Mouse (Mus musculus) left cerebral cortex, adult 9 months (tissue): ENCODE measurements at regions not wholly inside any gene's neighbourhood (a gene's known extent, or its start where the extent isn't known, plus 50 kb on each side); places are given as distances from the start of the nearest gene placed in this dataset.

Source experiments
- DNase-seq, 2 experiments: peaks; one replicate each; pipeline ENCODE4 v3.0.0; 2022; ENCODE audit warnings: low spot score in 2 of 2

DNA sequence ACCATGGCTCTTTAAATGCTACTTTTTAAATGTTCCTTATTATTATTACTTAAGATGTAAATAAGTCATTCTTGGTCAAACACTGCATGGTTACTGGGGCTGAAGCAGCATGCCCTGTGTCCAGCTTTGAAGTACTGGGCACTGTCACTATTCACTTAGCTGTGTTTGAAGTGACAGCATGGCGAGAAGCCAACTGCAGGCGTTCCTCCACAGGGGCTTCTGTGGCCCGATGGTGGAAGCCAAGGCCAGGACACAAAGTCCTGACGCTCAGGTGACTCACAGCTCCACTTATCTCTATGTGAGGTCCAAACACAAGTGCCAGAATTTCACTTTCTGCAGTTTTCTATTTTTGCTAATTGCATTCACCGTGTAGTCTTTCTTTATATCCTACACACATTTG is 65.3 kb downstream of the Cdca7 start:
- DNase-seq, result no peak

- DNase-seq, result no peak
Measured at GRCm38 (mm10) chr2:72545453-72545852, 69.5 kb downstream of the Cdca7 start.

GRCm38 (mm10) chr2:72546476-72546875 is 70.5 kb downstream of the Cdca7 start:
- DNase-seq, result no peak

GRCm38 (mm10) chr2:72546963-72547362 is 71.0 kb downstream of the Cdca7 start:
- DNase-seq, result no peak

DNA sequence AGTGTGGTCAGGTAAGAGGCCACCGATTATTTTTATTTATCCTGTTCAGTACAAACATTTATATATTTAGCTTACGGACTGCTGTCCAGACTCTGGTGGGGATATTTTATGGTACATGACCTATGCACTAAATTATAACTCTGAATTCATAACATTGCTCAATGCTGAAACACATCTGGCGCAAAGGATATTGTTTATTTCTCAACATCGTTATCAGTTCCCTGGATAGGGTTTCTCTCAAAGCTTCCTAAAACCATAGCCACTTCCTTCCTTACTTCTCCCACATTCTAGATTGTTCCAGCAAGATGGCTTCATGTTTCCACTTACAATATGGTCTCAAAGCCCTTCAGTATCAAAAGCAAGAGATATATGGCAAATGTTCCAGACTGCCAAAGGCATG is 75.3 kb downstream of the Cdca7 start:
- DNase-seq, result no peak

- DNase-seq, result no peak
Measured at GRCm38 (mm10) chr2:72554603-72555002, 78.6 kb downstream of the Cdca7 start.

DNA sequence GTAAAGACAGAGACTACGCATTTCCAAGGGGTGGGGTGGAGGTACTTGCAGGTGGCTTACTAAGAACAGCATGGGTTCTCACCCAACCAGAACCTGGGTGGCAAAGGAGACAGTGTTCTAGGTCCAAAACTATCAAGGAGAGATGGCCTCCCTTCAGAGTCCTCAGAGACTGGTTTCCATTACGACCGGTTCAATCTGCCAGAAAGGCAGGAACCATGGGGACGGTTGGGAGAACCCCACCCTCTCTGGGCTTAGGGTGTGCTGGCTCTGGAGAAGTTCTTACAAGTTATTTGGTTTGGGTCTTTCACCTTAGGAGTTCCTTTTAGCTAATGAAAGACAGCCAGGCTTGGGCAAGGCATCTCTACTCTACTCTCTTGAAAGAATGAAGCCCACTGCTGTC is 79.2 kb downstream of the Cdca7 start:
- DNase-seq, result no peak

- DNase-seq, result no peak
Measured at GRCm38 (mm10) chr2:72555556-72555955, 79.6 kb downstream of the Cdca7 start.

DNA sequence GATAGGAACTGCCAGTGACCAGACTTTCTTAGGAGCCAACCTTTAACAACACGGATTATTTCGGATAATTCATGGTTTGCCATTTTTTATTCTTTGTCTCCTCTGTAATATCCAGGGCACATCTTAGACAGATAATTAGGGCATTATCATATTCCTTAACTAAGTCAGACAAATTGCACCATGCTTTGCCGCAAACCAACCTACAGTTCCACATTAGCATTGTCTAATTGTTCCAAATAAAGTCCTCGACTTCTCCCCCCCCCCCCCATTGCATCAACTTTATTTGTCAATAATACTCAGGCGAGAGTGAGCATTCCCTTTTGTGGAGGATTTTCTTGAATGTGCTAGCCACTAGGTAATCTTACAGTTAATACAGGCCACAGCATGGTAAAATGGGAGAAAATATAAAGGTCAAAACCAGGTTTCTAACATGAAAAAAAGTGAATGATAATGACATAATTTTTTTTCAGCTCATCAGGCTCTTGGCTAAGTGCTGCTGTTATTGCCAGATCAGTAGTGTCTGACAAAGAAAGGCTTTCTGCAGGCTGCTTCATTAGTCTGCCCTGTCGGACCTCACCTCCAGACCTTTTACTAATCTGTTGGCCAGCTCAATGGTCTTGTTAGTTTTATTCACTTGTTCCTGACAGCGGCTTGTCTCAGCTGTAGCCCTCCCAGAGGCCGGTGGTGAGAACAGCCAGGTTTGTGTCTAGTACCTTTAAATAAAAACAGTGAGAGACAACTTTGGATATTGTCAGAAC is 80.3 kb downstream of the Cdca7 start:
- no peak for DNase-seq

DNA sequence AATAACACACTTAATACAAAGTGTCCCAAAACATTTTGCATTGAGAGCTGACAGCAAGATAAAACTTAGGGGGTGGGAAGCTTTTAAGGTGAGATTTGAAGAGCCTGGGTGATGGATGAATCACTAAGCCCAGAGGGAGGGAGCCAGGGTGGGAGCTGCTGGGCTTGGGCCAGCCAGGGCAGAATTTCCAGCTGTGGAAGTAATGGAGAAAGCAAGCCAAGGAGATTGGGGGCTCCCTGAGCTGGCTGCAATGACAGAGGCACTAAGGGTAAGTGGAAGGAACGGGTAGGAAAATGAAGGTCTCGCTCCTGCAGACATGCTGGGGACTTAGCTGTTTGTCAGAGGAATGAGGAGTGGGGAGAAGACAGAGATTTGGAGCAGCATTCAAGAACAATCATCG is 81.2 kb downstream of the Cdca7 start:
- DNase-seq, result no peak

DNA sequence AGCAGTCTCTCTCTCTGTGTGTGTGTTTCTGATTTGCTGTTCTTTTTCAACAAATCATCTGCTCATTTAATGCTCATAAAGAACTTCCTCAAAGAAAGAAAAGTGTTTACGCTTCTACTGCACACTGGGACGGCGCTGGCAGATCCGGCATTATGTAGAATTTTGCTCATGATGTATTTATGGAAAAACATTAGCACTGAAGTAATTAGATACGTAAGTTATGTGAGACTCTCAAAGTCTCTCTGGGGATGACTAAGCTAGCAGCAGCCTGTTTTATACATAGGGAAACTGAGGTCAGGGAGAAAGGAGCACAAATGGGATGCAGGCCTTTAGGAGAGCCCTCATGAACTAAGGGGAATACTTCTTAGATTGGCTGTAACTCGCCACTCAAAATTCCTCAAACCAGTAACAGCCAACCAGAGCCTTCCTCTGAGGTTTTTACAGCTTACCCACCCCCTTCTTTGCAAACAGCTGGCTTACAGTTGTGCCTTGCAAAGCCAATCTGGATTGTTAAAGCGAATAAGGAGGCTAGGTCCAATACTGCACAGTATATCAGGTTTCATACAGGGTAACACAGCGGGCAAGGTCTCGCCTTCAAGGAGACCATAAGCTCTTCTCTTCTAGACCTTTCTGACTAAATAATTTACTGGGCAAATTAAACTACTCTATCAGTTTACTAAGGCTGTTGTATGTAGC is 81.8 kb downstream of the Cdca7 start:
- no peak for DNase-seq

DNA sequence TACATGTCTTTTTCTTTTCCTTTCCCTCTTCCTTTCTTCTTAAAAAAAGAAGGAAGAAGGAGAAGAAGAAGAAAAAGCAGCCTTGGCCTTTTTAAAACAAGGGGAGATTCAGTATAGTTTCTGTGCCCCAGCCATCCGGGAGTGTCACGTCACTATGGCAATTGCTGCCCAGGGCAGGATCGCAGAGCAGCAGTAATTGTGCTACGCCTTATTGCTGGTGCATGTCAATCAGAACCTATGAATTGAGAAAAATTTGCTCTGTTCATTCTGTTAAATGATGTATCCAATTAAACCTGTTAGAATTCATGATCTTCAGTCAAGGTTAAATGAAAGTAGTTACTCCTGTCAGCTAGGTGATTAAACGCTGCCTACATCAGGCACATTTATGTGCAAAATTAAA is 85.4 kb downstream of the Cdca7 start:
- DNase-seq, result no peak

DNA sequence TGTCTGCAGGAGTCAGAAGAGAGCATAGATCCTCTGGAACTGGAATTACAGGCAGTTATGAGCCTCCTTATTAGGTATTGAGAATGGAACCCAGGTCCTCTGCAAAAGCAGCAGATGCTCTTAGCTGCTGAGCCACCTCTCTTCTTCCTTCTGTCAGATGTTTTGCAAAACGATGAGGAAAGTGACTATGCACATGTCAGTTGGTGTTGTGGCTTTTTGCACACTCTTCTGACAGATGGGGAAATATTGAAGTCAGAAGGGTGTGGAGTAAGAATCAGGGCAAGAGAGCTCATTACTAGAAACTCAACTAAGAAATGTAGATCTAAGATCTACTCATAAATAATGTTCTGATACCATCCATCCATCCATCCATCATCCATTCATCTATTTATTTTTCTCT is 102.4 kb downstream of the Cdca7 start:
- DNase-seq, result no peak

DNA sequence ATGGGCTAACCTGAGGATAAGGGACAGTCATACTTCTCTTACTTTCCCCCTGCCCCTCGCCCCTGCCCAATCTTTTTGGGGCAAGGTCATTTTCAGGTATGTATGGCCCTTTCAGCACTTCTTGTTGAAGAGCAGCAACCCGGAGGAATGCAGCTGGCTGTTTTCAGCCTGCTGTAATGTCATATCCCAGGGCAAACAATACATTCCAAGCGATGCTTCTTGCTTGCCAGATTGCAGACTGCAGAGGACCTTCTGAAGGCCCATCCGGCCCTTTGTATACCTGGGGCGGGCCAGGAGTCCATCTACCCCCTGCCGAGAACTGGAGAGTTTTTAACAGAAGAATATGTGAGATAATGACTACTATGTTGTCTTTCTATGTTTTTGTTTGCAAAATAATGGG is 105.2 kb downstream of the Cdca7 start:
- no peak for DNase-seq

- peak; percentile 38 to 68 for DNase-seq
Measured at GRCm38 (mm10) chr2:72588814-72589213, 112.9 kb downstream of the Cdca7 start.

GRCm38 (mm10) chr2:72592011-72592410 is 116.1 kb downstream of the Cdca7 start:
- no peak for DNase-seq

DNA sequence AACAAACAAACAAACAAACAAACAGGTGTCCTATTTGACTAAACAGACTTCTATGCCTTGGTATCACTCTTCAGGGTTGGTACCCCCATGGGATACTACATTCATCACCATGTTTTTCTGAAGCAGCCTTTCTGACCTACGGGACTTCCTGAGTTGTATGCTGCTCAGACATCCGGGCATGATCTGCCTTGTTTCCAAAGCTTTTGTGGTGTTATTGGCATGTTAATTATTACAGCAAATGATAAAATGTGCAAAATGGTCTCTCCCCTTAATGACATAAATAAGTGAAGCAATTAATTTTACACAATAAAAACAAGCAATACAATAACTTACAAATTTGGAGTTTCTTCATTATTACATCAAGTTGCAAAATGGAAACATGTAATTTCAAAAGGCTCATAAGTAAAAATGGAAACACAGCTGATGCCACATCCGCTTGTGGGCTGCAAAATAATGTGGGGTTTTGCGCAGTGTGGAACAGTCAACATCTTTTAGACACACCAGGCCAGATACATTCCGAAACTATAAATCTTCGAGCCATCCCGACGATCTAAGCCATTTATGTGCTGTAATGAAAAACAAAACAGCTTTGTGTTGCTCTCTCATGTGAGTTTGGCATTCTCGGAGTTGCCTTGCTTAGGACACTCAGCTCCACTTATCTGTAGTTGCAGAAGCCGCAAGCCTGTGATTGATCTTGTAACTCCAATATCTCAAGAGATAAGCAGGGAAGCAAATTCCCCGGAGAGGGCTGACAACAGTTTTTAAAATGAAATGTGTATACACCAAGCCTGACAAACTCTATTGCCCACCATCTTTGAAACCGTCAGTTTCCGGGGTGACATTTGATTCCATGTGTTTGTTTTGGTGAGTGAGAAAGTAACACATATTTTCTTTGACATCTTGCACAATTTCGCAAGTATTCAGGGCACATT is 121.3 kb downstream of the Cdca7 start:
- DNase-seq, result no peak

DNA sequence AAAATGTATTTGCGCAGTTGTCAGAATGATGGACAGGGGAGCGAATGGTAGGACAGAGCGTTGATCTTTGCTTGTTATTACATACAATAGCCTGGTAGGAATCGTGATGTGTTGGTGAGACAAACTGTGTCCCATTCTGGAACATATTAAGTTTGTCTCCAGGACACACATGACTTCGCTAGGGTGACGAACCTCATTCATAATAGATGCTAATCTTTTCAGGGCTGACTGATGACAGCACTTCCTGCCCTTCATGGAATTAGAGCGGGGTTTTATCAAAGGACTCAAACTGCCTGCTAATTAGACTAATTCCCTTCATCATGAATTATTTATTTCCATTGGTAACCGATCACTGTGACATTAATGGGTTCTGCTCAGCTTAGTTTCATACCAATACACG is 122.0 kb downstream of the Cdca7 start:
- no peak for DNase-seq

- no peak for DNase-seq
Measured at GRCm38 (mm10) chr2:72600723-72601122, 124.8 kb downstream of the Cdca7 start.

DNA sequence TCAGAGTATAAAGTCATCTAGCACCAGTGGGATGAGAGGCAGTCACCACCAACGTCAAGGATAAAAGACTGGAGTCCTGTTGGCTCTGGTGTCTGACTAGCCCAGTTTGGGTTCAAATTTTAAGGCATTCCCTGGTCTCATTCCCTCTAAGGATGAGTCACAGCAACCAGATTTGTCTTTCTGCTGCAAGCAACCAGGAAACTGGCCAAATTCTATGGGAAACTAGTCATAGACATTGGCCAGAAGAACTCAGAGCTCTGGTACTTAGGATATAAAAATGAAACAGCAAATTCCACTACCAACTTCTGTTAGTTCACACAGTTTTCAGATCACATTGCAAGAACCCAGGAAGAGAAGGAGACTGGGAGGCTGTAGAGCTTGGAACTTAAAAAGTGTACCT is 126.2 kb downstream of the Cdca7 start:
- peak in 1 of 2 experiments; percentile 36 for DNase-seq

GRCm38 (mm10) chr2:72612221-72612620 is 136.3 kb downstream of the Cdca7 start:
- DNase-seq, result no peak

DNA sequence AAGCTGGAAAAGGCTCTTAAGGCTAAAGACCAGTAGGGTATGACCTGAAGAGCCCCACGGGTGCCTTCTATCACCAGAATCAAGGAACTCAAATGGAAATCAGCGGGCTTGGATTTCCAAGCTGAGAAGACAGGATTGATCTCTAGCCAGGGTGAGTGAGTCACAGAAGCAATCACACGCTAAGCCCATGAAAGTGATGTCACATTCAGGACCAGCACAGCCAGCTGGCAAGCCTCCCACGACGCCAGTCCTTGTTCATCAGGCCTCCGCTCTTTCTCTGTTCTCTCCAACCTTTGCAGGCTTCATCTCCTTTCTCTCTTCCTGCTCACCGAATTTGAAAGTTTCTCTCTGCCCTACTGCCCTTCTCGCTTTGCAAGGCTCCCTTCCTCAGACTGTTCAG is 138.3 kb downstream of the Cdca7 start:
- DNase-seq, result no peak
